In genomic region chr17:27207113-27207707, GRCm38 (mm10) we compare ENCODE assay signal across 11 mouse cellular contexts. TPM values are rescaled to one million over a fixed set of nuclear protein-coding genes. Genes with fewer than 3 reads are reported as not detected.
A peak's percentile ranks its signal among the peaks of the same experiment; 100 is the strongest.
DNase-seq lines count a peak whose midpoint lies in the region; ATAC-seq and TF ChIP-seq lines count a peak whose summit lies in the region.
"Had no signal": no experiment of that assay in that cellular context is flagged by ENCODE, and none has a peak within 500 bp of the region (broad histone marks: within the 10 kb centered on the region; RNA-seq: fewer than 3 reads in every experiment).

No protein-coding gene starts in this region.

- no peak for ATAC-seq in midbrain, postnatal 0 days (ENCODE audit: low FRiP score)
- ATAC-seq: forebrain, embryonic 16.5 days had no signal

- peak; percentile 32 for DNase-seq in urinary bladder, postnatal 25 days (ENCODE audit: low spot score)
- no peak for DNase-seq in urinary bladder, postnatal 4 days (ENCODE audit: low spot score in 2 of 2)
- DNase-seq in kidney, postnatal 36 days = peak; percentile 63 to 69
- DNase-seq in left cerebral cortex, adult 9 months (ENCODE audit: low spot score in 2 of 2) = no peak
- no peak for DNase-seq in midbrain, postnatal 0 days (ENCODE audit: low spot score)
- no peak for DNase-seq in retina, embryonic 14.5 days (ENCODE audit: low spot score)
- DNase-seq: right cerebral cortex, postnatal 25 days; thymus, adult 18-20 months had no signal

- TF ChIP-seq POLR2A in embryonic fibroblast, embryonic 13.5 days (IDR thresholded peaks at IDR 0.05; ENCODE audit: low read depth, low read length) = no peak

- TF ChIP-seq CTCF in embryonic fibroblast, embryonic 13.5 days (IDR thresholded peaks at IDR 0.05; ENCODE audit: borderline replicate concordance, insufficient read depth, low read length) = no peak
- TF ChIP-seq CTCF in midbrain, postnatal 0 days (IDR thresholded peaks at IDR 0.05) = no peak

- H3K36me3 ChIP-seq in midbrain, postnatal 0 days (ENCODE audit: insufficient read depth, low read length) = no peaks in the 10 kb centered on the region

- H3K4me2 ChIP-seq in midbrain, postnatal 0 days (ENCODE audit: low read depth, low read length, poor library complexity, severe bottlenecking) = no peak overlapping the region
- H3K4me2 ChIP-seq: liver, embryonic 15.5 days had no signal

- no peak overlapping the region for H3K4me3 ChIP-seq in embryonic fibroblast, embryonic 13.5 days (ENCODE audit: insufficient read depth, low read length)
- H3K4me3 ChIP-seq in midbrain, postnatal 0 days (ENCODE audit: low read depth, low read length) = no peak overlapping the region
- H3K4me3 ChIP-seq: liver, embryonic 15.5 days had no signal

- H3K9ac ChIP-seq in midbrain, postnatal 0 days (replicated peaks; ENCODE audit: low read length, poor library complexity, severe bottlenecking) = no peak overlapping the region
- H3K9ac ChIP-seq: liver, embryonic 15.5 days had no signal

- H3K27me3 ChIP-seq in midbrain, postnatal 0 days (ENCODE audit: insufficient read depth, low read length) = no peaks in the 10 kb centered on the region

- H3K4me1 ChIP-seq in embryonic fibroblast, embryonic 13.5 days (ENCODE audit: control insufficient read depth, insufficient read depth, low read length) = peaks cover 7% of the 10 kb centered on the region
- peaks cover 4% of the 10 kb centered on the region; the same call in 1 of the 2 replicates for H3K4me1 ChIP-seq in midbrain, postnatal 0 days (ENCODE audit: insufficient read depth, low read length)

- H3K27ac ChIP-seq in embryonic fibroblast, embryonic 13.5 days (ENCODE audit: insufficient read depth, low read length) = peak overlapping the region; percentile 13; the same call in 1 of the 2 replicates
- H3K27ac ChIP-seq in midbrain, postnatal 0 days (ENCODE audit: low read depth, low read length) = no peak overlapping the region
- H3K27ac ChIP-seq: liver, embryonic 15.5 days had no signal

- WGBS in midbrain, postnatal 0 days = 66% methylated on average over 11 of the region's 11 CpGs

- H3K9me3 ChIP-seq in midbrain, postnatal 0 days (ENCODE audit: low read length) = no peaks in the 10 kb centered on the region
- H3K9me3 ChIP-seq: liver, embryonic 15.5 days had no signal

RNA-seq across cellular contexts. Expression of gene Lemd2, which starts 2.9 kb away (rescaled TPM):
- polyA plus RNA-seq in embryonic fibroblast, embryonic 13.5 days (2011; ENCODE audit: insufficient read length, low read depth, missing spikeins) = 48.7 and 54.5 TPM in 2 replicates
- total RNA-seq in midbrain, postnatal 0 days (2014; rRNA removed) = 85.7 and 94.3 TPM in 2 replicates
- polyA plus RNA-seq in midbrain, postnatal 0 days (2015; fragmentation: Nextera tagmentation; extraction: Ambion mirVana) = 18.4 and 20.6 TPM in 2 replicates

RNA-seq across cellular contexts. Expression of gene Ip6k3, which starts 39.6 kb away (rescaled TPM):
- polyA plus RNA-seq in embryonic fibroblast, embryonic 13.5 days (2011; ENCODE audit: insufficient read length, low read depth, missing spikeins) = not detected in 2 replicates
- total RNA-seq in midbrain, postnatal 0 days (2014; rRNA removed) = 0.09 TPM in 1 of 2 replicates, not detected in the other
- polyA plus RNA-seq in midbrain, postnatal 0 days (2015; fragmentation: Nextera tagmentation; extraction: Ambion mirVana) = 0.32 TPM in 1 of 2 replicates, not detected in the other
- polyA plus RNA-seq: forebrain, embryonic 16.5 days had no signal

Comparison
In these comparisons a context has a peak if more than half of its experiments do, and no peak if none do; other contexts are left out.
1. DNase-seq: peak in urinary bladder, postnatal 25 days (single experiment) and kidney, postnatal 36 days (2 of 2); none in urinary bladder, postnatal 4 days (0 of 2), left cerebral cortex, adult 9 months (0 of 2), midbrain, postnatal 0 days (single experiment) and retina, embryonic 14.5 days (single experiment).